Mouse (Mus musculus): Measurements from ENCODE around the gene Vav3.

DNA sequence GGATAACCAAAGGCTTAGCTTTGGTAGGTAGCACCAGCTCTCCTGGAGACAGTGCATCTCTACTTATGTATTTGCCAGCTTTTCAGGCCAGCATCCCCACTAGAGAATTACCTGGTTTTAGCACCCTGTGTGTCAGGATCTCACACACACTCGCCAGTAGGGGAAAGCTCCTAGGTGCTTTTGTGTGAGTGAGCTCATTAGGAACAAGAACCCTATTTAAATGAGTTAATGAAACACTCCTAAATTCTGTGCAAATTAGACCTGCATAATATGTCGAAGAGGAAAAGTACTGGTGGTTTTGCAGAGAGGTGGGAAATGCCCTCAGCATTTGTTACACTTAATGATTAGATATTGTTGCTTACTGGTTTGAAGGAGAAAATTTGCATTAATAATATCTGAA lies 350.1 kb downstream of the Vav3 start:
- TF ChIP-seq CTCF (IDR thresholded peaks at IDR 0.05; ENCODE audit: extremely low read depth, insufficient read depth, insufficient read length, insufficient replicate concordance), result no peak
- TF ChIP-seq POLR2A (IDR thresholded peaks at IDR 0.05; ENCODE audit: low read depth, low read length), result no peak
